Mouse (Mus musculus) forebrain, embryonic 15.5 days (tissue): Measurements from ENCODE around the gene Zfp74. TPM values are rescaled to one million over a fixed set of nuclear protein-coding genes. Genes with fewer than 3 reads are reported as not detected.
"Not testable (repeated sequence)": the region's sequence is repeated elsewhere in the genome, so short reads cannot be mapped to it uniquely, and the experiment has no call there.

Source experiments
- ATAC-seq: fragments of 200-750 bp; cut with Nextera tagmentation; replicated peaks from 2 replicates; pipeline ENCODE4 v1.8.0; 2017; ENCODE audit warnings: mild to moderate bottlenecking, moderate TSS enrichment, moderate library complexity
- H3K27ac ChIP-seq: fragments of 300-500 bp; sonication (generic); replicated peaks from 2 replicates; pipeline ENCODE4 v1.5.1; 2015; ENCODE audit warnings: mild to moderate bottlenecking, inconsistent platforms
- H3K27me3 ChIP-seq: fragments of 300-500 bp; sonication (generic); 2 replicates; pipeline ENCODE4 v1.6.1; 2015; ENCODE audit warnings: inconsistent platforms
- H3K36me3 ChIP-seq: fragments of 300-500 bp; sonication (generic); 2 replicates; pipeline ENCODE4 v1.6.1; 2015; ENCODE audit warnings: mild to moderate bottlenecking, inconsistent platforms
- H3K4me1 ChIP-seq: fragments of 300-500 bp; sonication (generic); 2 replicates; pipeline ENCODE4 v1.6.1; 2015; ENCODE audit warnings: inconsistent platforms
- H3K4me2 ChIP-seq: fragments of 300-500 bp; sonication (generic); replicated peaks from 2 replicates; pipeline ENCODE4 v1.6.1; 2015; ENCODE audit warnings: mild to moderate bottlenecking, inconsistent platforms
- H3K4me3 ChIP-seq: fragments of 300-500 bp; sonication (generic); 2 replicates; pipeline ENCODE4 v1.5.1; 2015; ENCODE audit warnings: mild to moderate bottlenecking, inconsistent platforms
- H3K9ac ChIP-seq: fragments of 300-500 bp; sonication (generic); replicated peaks from 2 replicates; pipeline ENCODE4 v1.6.1; 2015; ENCODE audit warnings: mild to moderate bottlenecking, inconsistent platforms
- H3K9me3 ChIP-seq: fragments of 300-500 bp; sonication (generic); 2 replicates; pipeline ENCODE4 v1.6.1; 2016; ENCODE audit warnings: inconsistent platforms
- WGBS: fragments of 180-500 bp; shearing (Covaris S2); methylation state at CpG from one replicate; pipeline ENCODE4 v1.1.7; 2015; ENCODE audit warnings: mixed read lengths; 5-methylcytosine and 5-hydroxymethylcytosine counted together
- polyA plus RNA-seq: library from polyadenylated mRNA; unstranded; fragments of >200 nt; fragmentation: Nextera tagmentation; extraction: Ambion mirVana; gene quantifications from 2 replicates; pipeline ENCODE4 v1.2.1, GENCODE M21; 2015

Gene Zfp74
- polyA plus RNA-seq, 1 experiment from 2014 or later: 25.1 TPM

DNA sequence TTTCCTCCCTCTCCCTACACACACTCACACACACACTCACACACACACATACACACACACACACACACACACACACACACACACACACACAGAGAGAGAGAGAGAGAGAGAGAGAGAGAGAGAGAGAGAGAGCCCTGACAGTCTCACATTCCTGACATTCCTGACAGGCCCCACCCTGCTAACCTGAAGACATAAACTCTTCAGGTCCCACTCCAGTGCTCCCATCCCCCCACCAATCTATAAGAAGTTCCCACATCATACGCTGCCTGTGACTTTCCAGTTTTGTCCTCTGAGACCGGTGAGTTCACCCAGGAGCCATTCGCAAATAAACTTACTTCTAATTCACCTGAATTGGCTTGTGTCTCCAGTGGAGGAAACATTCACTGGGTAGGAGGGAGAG is 28.0 kb upstream of the Zfp74 start:
- Histone ChIP-seq H3K4me1 (peaks cover 20% of the 10 kb centered on the region), H3K4me2 (no peak overlapping the region), H3K27me3 (no peaks in the 10 kb centered on the region), H3K4me3 (no peak overlapping the region), H3K36me3 (no peaks in the 10 kb centered on the region), H3K9ac (no peak overlapping the region), H3K9me3 (no peaks in the 10 kb centered on the region), H3K27ac (no peak overlapping the region)
- ATAC-seq: no peak
- 92% methylated on average over 3 of the region's 3 CpGs for WGBS

DNA sequence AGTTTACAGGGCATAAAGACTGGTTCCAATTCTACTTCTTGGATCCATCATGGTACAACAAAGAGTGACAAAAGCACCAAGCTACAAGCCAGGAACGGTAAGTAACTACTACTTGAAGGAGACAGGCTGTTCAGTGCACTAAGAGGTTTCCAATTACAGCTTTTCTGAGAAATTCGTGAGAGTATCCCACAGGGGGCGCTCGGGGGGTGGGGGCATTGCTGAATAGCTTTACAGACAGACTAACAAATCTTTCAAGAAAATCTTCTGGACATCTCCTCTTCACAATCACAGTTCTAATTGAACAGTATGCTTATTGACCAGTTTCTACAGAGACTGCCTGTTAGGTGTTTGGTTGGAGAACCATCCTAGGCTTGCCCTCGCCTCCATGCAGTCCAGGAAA is 27.6 kb upstream of the Zfp74 start:
- Histone ChIP-seq H3K36me3 (no peaks in the 10 kb centered on the region), H3K9me3 (no peaks in the 10 kb centered on the region), H3K4me1 (peaks cover 20% of the 10 kb centered on the region), H3K9ac (no peak overlapping the region), H3K27ac (no peak overlapping the region), H3K4me2 (no peak overlapping the region), H3K27me3 (no peaks in the 10 kb centered on the region), H3K4me3 (no peak overlapping the region)
- ATAC-seq: no peak
- WGBS: 58% methylated on average over 5 of the region's 5 CpGs

DNA sequence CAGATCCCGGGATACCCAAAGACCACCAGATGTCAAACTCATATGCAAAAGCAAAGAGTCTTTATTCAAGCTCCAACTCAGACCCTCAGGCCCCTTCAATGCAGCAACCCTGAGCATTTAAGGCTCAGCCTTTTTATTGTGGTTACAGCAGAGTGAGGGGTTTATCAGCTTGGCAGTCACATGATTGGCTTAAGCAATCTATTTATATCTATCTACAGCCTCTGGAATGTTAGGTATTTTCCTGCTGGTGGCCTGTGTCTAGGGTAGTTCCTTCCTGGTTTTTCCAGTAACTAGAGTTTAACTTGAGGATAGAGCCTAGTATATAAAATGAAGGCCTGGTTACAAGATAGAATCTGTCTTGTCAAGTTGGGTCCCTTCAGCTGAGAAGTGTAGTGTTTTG is 26.9 kb upstream of the Zfp74 start:
- Histone ChIP-seq H3K9ac (no peak overlapping the region), H3K4me2 (no peak overlapping the region), H3K27ac (no peak overlapping the region), H3K4me3 (no peak overlapping the region), H3K9me3 (no peaks in the 10 kb centered on the region), H3K36me3 (no peaks in the 10 kb centered on the region), H3K27me3 (no peaks in the 10 kb centered on the region), H3K4me1 (peaks cover 20% of the 10 kb centered on the region)
- ATAC-seq: no peak
- 93% methylated on average over 1 of the region's 1 CpGs for WGBS

DNA sequence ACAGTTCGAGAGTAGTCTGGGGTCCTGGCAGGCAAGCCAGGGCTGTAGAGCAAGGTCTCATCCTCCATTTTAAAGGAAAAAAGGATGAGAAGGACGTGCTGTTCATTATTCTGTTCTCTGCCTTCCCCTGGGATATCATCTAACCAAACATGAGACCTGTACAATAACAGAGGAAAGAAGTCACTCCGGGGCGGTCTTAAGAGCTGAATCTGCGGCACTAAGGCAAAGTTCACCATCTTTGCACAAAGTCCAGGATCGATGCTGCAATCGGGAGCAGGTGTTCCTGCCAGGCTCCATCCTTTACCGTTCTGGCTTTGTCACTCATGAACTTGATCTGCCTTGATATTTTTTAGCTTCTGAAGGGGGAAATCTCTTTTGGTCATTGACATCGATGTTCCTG is 16.8 kb upstream of the Zfp74 start:
- Histone ChIP-seq H3K4me2 (no peak overlapping the region), H3K36me3 (no peaks in the 10 kb centered on the region), H3K27me3 (no peaks in the 10 kb centered on the region), H3K27ac (no peak overlapping the region), H3K4me3 (no peak overlapping the region), H3K4me1 (no peaks in the 10 kb centered on the region), H3K9me3 (no peaks in the 10 kb centered on the region), H3K9ac (no peak overlapping the region)
- 87% methylated on average over 9 of the region's 9 CpGs for WGBS
- no peak for ATAC-seq

DNA sequence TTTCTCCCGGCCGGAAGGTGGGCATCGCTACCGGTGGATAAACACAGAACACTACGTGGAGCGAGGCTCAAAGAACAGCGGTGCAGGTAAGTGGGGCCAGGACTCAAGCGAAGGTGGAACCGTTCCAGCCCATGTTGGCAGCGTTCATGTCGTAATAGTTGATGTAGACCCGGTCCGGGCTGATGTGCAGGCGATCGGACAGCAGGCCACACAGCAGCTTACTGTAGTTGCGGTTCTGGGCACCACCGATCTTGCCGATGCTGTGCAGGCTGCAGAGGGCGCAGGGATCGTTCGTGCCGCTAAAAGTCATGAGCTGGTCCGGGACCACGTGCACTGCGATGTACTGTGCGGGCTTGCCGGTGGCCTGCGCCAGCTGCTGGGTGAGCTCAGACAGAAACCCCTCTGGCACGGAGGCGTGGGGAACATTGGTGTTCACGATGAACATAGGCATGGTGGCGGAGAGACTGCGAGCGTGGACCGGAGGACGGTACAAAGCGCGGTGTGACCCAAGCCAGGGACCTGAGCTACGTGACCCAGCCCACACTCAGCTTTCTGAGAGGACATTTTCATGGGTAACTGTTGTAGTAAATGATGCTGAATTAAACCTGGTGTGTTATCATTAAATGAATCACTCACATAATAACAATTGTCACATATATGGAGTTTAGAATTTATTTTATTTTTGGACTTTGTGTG is 11.4 kb upstream of the Zfp74 start:
- not testable (repeated sequence) for H3K36me3 ChIP-seq, H3K4me2 ChIP-seq, H3K9ac ChIP-seq, H3K9me3 ChIP-seq, H3K27me3 ChIP-seq, H3K4me3 ChIP-seq, H3K4me1 ChIP-seq, H3K27ac ChIP-seq, ATAC-seq
- WGBS: 49% methylated on average over 38 of the region's 39 CpGs

DNA sequence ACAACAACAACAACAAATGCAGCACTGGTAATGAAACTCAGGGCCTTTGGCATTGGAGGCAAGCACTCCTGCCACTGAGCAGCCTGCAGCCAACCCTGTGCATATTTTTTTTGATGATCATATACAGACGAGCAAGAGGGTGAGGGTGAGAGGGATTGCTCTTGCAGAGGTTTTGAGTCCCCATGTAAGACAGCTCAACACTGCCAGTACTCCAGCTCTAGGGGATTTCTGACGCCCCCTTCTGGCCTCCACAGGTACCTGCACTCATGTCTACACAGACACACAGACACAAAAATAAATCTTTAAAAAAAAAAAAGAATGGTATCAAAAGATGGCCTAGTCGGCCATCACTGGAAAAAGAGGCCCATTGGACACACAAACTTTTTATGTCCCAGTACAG is 5.1 kb upstream of the Zfp74 start:
- H3K4me2 ChIP-seq: no peak overlapping the region
- ATAC-seq: no peak
- H3K4me1 ChIP-seq: peaks cover 5% of the 10 kb centered on the region
- no peaks in the 10 kb centered on the region for H3K27me3 ChIP-seq
- H3K4me3 ChIP-seq: no peak overlapping the region
- H3K36me3 ChIP-seq: no peaks in the 10 kb centered on the region
- WGBS: 71% methylated on average over 3 of the region's 3 CpGs
- H3K27ac ChIP-seq: no peak overlapping the region
- H3K9me3 ChIP-seq: no peaks in the 10 kb centered on the region
- H3K9ac ChIP-seq: no peak overlapping the region

DNA sequence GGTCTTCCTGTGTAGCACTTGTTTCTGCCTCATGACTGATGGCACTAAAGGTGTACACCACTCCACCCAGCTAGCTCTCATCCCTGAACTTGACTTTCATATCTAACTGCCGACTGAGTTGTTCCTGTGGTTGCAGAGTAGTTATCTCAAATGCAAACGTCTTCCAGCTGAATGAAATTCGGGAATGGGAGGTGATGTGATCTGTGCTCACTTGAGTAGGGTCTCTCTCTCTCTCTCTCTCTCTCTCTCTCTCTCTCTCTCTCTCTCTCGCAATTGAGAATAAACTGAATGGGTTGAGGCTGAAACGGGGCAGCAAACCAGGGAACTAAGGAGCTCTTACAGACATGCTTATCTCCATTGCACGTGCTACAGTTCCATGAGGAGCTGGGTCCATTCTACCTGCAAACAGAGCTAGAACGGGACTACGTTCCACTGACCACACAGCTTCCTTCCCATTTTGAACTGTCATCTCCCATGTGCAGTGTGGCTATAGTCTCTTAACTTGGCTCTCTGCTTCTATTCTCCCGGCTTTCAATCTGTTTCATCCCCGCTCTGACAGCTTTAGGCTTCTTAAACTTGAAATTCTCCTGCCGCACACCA is 4.3 kb upstream of the Zfp74 start:
- no peak for ATAC-seq
- H3K4me1 ChIP-seq: peaks cover 5% of the 10 kb centered on the region
- H3K9me3 ChIP-seq: no peaks in the 10 kb centered on the region
- H3K4me2 ChIP-seq: no peak overlapping the region
- WGBS: 87% methylated on average over 11 of the region's 11 CpGs
- H3K27me3 ChIP-seq: no peaks in the 10 kb centered on the region
- no peak overlapping the region for H3K4me3 ChIP-seq
- no peak overlapping the region for H3K9ac ChIP-seq
- H3K27ac ChIP-seq: no peak overlapping the region
- no peaks in the 10 kb centered on the region for H3K36me3 ChIP-seq

DNA sequence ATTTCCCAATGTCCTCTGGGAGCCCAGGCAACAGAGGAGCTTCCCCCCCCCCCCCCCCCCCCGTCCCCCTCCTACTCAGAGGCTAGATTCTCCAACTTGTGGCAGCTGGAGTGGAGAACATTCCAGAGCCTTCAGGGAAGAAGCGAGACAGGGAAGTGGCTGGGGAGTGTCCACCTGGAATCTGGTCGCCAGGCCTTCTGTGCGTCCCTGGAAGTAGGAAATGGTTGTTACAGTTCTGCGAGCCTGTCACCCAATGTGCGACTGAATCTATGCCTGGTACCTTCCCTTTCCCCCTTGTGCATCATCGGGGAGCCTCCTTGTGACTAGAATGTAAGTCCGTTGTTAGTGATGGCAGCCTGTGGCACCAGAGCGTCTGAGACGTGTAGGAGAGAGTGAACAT is 2.4 kb upstream of the Zfp74 start:
- no peak for ATAC-seq
- WGBS: 67% methylated on average over 9 of the region's 10 CpGs
- Histone ChIP-seq H3K27ac (no peak overlapping the region), H3K9ac (no peak overlapping the region), H3K9me3 (no peaks in the 10 kb centered on the region), H3K4me2 (no peak overlapping the region), H3K4me1 (peaks cover 14% of the 10 kb centered on the region), H3K36me3 (no peaks in the 10 kb centered on the region), H3K27me3 (no peaks in the 10 kb centered on the region), H3K4me3 (no peak overlapping the region)

DNA sequence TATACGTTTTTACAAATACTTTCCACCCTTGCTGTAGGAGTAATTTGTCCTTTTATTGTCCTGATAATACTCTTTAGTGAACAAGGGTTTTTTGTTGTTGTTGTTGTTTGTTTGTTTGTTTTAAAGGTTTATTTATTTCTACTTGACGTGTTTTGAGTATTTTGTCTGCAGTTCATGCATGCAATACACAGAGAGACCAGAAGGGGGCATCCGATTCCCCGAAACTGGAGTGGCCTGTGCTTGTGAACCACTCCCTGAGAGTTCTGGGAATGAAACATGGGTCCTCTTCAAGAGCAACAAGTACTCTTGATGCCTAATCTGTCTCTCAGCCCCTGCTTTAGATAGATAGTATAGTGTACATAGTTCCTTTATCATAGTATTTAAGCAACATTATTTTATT is 842 bp upstream of the Zfp74 start:
- Histone ChIP-seq H3K9me3 (no peaks in the 10 kb centered on the region), H3K27me3 (no peaks in the 10 kb centered on the region), H3K4me2 (peak overlapping the region; percentile 54), H3K4me3 (no peak overlapping the region; the same call in 1 of the 2 replicates), H3K27ac (no peak overlapping the region), H3K9ac (no peak overlapping the region), H3K4me1 (peaks cover 14% of the 10 kb centered on the region), H3K36me3 (peaks cover 11% of the 10 kb centered on the region)
- WGBS: 21% methylated on average over 4 of the region's 4 CpGs
- ATAC-seq: no peak

DNA sequence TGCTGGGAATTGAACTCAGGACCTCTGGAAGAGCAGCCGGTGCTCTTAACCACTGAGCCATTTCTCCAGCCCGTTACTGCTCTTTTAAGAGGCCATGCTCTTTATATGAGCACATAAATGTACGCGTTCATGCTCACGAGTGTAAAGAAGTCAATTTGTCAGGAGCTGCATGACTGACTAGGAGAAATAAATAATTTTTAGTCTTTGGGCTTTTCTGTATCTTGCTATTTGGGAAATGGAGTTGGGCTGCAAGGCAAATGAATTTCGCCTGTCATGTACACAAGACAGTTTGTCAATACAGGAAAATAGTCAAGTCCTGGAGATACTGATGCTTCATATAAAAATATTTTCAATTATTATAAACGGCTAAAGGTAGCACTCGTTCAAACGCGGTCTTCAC is 803 bp downstream of the Zfp74 start:
- Histone ChIP-seq H3K4me3 (peak overlapping the region; percentile 81), H3K4me2 (peak overlapping the region; percentile 54), H3K9me3 (no peaks in the 10 kb centered on the region), H3K27me3 (no peaks in the 10 kb centered on the region), H3K36me3 (peaks cover 19% of the 10 kb centered on the region), H3K9ac (peak overlapping the region; percentile 95), H3K27ac (peak overlapping the region; percentile 95), H3K4me1 (peaks cover 14% of the 10 kb centered on the region)
- no peak for ATAC-seq
- WGBS: 37% methylated on average over 10 of the region's 10 CpGs

DNA sequence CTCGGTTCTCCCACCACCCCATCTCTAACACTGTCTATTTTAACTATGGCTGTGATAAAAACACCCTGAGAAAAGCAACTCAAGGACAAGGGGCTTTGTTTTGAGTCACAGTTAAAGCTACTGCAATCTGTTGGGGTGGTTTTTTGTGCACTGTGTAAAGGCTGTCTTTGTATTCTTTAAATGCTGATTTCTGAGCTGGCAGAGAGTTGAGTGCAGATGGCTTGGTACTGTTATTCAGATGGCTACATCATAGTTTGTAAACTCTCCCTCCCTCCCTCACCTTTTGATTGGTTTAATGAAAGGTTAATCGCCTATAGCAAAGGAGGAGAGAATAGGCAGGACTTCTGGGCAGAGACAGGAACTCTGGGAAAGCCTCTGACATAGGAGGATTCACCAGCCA is 9.7 kb downstream of the Zfp74 start:
- Histone ChIP-seq H3K9me3 (no peaks in the 10 kb centered on the region), H3K4me3 (no peak overlapping the region), H3K9ac (no peak overlapping the region), H3K4me1 (peaks cover 7% of the 10 kb centered on the region; the same call in 1 of the 2 replicates), H3K4me2 (no peak overlapping the region), H3K27me3 (no peaks in the 10 kb centered on the region), H3K27ac (peak overlapping the region; percentile 44), H3K36me3 (peaks cover 25% of the 10 kb centered on the region; the same call in 1 of the 2 replicates)
- 53% methylated on average over 2 of the region's 2 CpGs for WGBS
- ATAC-seq: no peak

DNA sequence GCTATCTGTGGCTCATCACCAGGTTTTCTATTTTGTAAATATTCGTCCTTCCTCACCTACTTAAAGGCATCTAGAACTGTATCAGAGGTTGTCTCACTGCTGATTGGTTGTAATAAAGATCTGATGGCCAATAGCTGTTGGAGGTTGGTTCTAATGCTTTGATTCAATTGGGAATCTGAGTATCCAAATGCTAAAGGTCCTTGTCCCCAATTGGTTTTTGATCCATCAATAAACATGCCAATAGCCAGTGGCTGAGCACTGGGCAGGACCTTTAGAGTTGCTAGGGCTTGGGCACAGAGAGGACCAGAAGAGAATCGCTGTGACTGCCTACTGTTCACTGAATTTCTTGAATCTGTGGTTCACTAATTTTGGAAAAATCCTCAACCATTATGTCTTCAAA is 10.2 kb downstream of the Zfp74 start:
- Histone ChIP-seq H3K27ac (peak overlapping the region; percentile 44; the same call in 1 of the 2 replicates), H3K9me3 (no peaks in the 10 kb centered on the region), H3K27me3 (no peaks in the 10 kb centered on the region), H3K36me3 (peaks cover 22% of the 10 kb centered on the region; the same call in 1 of the 2 replicates), H3K9ac (no peak overlapping the region), H3K4me1 (peaks cover 7% of the 10 kb centered on the region; the same call in 1 of the 2 replicates), H3K4me3 (no peak overlapping the region), H3K4me2 (no peak overlapping the region)
- 76% methylated on average over 2 of the region's 2 CpGs for WGBS
- no peak for ATAC-seq

DNA sequence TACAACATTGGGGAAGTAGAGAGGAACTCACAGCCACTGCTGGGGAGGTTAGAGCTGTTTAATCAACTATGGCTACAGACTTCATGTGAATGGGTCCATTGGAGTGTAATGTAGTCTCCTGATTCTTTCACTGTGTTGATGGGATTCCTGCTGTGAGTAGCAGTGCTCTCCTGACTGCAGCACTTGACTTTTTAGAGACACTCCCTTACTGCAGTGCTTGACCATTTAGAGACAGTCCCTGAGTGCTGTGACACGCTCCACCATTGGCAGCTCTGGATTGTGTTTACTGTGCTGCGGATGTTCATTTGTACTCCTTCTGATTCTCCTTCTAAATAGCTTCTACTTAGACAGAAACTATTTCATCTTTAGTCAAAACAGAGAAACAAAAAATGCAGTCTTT is 11.1 kb downstream of the Zfp74 start:
- Histone ChIP-seq H3K27me3 (no peaks in the 10 kb centered on the region), H3K9me3 (no peaks in the 10 kb centered on the region), H3K9ac (no peak overlapping the region), H3K36me3 (peaks cover 18% of the 10 kb centered on the region; the same call in 1 of the 2 replicates), H3K4me2 (no peak overlapping the region), H3K27ac (no peak overlapping the region), H3K4me1 (peaks cover 7% of the 10 kb centered on the region; the same call in 1 of the 2 replicates), H3K4me3 (no peak overlapping the region)
- WGBS: 39% methylated on average over 2 of the region's 2 CpGs
- ATAC-seq: no peak
